Mouse (Mus musculus): ENCODE measurements around the gene Ccdc9.
"Not testable (repeated sequence)": the region's sequence is repeated elsewhere in the genome, so short reads cannot be mapped to it uniquely, and the experiment has no call there.

The Ccdc9 gene

GRCm38 (mm10) chr7:16308555-16309317 lies 22.1 kb upstream of the Ccdc9 start:
- peak; percentile 41 for DNase-seq (ENCODE audit: low read depth, low spot score)

GRCm38 (mm10) chr7:16308093-16308492 lies 21.5 kb upstream of the Ccdc9 start, which contains the start of gene Bbc3:
Bbc3 (plus strand) TSS chr7:16308393.
- not testable (repeated sequence) for DNase-seq (ENCODE audit: low read depth, low spot score)

GRCm38 (mm10) chr7:16307141-16307540 lies 20.5 kb upstream of the Ccdc9 start:
- DNase-seq (ENCODE audit: low read depth, low spot score), result not testable (repeated sequence)

- peak; percentile 85 for DNase-seq (ENCODE audit: low read depth, low spot score)
Measured at GRCm38 (mm10) chr7:16299419-16300035, 12.9 kb upstream of the Ccdc9 start.

DNA sequence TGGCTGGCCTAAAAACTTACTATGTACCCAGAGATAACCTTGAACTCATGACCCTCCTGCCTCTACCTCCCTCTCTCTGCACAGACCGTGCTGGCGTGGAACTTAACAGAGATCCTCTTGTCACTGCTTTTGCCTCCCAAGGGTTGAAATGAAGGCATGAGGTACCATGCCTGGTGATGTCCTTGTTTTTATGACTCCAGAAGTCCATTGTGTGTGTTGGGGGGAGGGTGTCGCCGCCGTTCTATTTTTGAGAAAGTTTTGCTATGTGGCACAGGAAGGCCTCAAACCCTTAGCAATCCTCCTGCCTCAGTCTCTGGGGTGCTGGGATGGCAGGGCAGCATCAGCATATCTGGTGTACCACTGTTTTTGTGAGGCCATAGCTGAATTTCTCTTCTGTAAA lies 12.3 kb upstream of the Ccdc9 start:
- DNase-seq (ENCODE audit: low read depth, low spot score), result no peak

GRCm38 (mm10) chr7:16297616-16298015 lies 11.0 kb upstream of the Ccdc9 start:
- no peak for DNase-seq (ENCODE audit: low read depth, low spot score)

- DNase-seq (ENCODE audit: low read depth, low spot score), result peak; percentile 95
Measured at GRCm38 (mm10) chr7:16296766-16297390, 10.3 kb upstream of the Ccdc9 start.

DNA sequence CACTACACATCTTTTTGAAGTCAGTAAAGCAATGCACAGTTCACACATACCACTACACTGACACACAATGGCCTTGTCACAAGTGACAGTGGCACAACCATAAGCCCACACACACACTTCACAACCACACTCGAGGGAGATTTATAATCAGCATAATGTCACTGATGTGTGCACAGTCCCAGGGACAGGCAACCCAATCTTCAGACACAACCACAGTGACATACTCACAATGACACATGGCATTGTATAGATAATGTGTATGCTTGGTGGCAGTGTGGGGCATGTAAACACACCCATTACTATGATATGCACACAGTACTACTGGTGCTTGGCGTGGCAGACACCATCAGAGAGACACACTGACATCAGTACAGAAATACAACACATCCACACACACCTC lies 9.6 kb upstream of the Ccdc9 start:
- DNase-seq (ENCODE audit: low read depth, low spot score), result peak; percentile 47

DNA sequence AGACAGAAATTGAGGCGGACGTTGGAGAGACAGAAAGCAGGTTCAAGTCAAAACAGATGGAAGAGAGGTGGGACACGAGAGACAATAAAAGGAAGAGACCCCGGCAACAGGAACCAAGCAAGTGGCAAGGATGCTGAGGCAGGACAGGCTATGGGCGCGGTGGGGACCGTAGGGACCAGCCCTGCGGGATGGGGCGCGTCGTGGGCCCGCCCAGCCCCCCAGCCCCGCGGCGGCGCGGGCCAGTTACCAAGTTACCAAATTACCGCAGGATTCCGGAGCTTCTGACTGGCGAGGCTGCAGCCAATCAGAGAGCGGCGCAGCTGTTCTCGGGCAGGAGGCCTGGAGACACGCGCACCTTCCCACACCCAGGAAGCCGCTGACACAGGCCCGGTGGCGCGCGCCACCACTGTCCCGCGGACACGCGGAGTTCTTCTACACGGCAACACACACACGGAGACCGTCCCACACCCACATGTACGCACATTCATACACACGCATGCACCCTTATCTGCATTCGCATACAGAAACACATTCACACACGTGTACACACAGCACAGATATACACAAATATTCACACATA lies 8.8 kb upstream of the Ccdc9 start:
- DNase-seq (ENCODE audit: low read depth, low spot score), result peak; percentile 95

DNA sequence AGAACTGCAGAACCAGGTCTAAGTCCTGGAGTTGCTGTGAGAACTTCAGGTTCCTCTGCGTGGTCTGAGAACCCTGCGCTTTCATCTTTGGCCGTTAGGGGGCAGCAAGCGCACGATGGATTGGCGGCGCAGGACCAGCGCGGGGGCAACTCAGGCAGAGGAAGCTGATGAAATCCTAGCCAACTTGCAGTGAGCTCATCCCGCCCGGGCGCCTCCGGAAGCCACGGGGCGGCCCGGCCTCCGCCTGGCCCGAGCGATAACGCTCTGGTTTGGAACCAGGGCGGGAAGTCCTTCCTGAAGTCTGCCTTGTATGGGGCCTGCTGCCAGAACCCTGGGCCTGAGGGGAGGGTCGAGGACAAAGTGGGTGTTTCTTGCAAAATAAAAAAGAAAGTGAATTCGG lies 8.2 kb upstream of the Ccdc9 start:
- DNase-seq (ENCODE audit: low read depth, low spot score), result peak; percentile 94

GRCm38 (mm10) chr7:16294346-16294745 lies 7.8 kb upstream of the Ccdc9 start:
- DNase-seq (ENCODE audit: low read depth, low spot score), result peak; percentile 74

DNA sequence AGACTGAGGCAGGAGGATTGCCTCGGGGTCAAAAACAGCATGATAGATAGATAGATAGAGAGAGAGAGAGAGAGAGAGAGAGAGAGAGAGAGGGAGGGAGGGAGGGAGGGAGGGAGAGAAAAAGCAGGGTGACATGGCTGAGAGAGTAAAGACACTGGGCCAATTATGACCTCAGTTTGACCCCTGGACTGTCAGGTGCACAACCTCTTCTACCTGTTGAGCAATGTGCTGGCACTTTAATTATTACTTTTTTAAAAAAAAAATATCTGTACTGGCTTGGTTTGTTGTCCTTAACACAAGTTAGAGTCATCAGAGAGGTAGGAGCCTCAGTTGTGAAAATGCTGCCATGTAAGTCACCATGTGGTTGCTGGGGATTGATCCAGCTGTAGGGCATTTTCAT lies 1.2 kb upstream of the Ccdc9 start:
- DNase-seq (ENCODE audit: low read depth, low spot score), result no peak

DNA sequence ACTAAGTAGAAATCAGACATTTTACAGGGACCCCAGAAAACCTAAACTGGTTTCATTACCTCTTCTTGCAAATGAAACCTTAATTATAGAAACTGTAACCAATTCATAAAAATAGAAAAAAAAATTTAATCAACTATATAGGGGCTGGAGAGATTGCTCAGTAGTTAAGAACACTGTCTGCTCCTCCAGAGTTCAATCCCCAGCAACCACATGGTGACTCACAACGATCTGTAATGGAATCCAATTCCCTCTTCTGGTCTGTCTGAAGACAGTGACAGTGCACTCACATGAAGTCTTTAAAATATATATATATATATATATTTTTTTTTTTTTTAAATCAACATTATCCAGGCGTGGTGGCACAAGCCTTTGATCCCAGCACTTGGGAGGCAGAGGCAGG lies 421 bp upstream of the Ccdc9 start:
- DNase-seq (ENCODE audit: low read depth, low spot score), result no peak

DNA sequence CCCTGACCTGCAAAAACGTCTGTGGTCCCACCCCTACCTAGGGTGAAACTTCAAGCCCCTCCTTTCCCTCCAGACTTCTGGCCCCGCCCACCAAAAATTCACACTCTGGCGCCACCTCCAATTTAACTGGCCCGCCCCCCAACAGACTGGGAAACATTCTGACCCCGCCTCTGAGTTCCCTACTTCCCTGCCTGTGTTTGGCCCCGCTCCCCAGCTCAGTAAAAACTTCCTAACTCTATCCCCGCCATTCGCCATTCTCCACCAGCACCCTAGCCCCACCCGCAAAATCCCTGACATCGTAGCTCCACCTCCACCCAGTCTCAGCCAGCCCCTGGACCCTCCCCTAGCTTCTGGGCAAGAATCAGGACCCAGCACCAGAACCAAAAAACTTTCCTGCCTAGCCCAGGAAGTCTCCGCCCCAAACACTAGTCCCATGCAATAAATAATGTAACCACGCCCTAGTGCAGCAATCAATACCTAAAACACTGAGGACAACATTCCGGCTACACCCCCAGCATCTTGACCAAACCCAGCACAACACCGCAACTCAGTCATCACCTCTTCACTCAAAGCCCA lies 1.1 kb downstream of the Ccdc9 start:
- DNase-seq (ENCODE audit: low read depth, low spot score), result peak; percentile 73

GRCm38 (mm10) chr7:16284904-16285303 lies 1.7 kb downstream of the Ccdc9 start:
- DNase-seq (ENCODE audit: low read depth, low spot score), result no peak

- no peak for DNase-seq (ENCODE audit: low read depth, low spot score)
Measured at GRCm38 (mm10) chr7:16284001-16284400, 2.6 kb downstream of the Ccdc9 start.

DNA sequence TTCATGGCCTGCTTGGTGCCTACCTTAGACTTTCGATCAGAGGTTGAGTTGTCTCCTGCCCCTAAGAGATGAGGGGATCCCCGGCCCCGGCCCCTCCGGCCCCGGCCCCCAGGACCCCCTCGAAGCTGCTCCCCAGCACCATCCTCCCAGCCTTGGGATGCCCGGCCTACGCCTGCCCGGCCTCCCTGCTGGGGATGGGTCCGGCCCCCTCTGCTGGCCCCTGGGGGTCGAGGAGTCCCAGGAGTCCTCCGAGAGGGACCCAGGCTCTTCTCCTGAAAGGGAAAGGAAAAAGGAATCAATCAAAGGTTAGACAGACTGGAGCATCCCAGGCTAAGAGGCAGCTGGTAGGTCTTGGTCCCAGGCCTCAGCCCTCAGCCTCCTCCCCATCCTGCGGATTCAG lies 4.3 kb downstream of the Ccdc9 start:
- no peak for DNase-seq (ENCODE audit: low read depth, low spot score)

DNA sequence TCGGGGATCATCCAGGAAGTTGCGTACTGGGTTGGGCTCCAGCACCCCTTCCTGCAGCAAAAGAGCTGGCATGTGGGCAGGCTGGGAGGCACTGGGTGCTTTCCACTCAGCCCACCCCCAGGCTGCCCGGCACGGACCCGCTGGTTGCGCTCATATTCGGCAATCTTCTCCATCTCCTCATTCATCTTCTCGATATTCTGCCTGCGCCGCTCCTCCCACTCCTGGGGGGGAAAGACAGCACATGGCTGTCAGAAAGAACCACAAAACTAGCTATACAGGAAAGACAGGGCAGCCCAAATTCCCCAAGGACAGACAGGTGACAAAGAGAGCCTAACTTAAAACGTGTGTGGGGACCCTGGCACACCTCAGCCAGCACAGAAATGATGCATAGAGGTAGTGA lies 5.9 kb downstream of the Ccdc9 start:
- no peak for DNase-seq (ENCODE audit: low read depth, low spot score)

DNA sequence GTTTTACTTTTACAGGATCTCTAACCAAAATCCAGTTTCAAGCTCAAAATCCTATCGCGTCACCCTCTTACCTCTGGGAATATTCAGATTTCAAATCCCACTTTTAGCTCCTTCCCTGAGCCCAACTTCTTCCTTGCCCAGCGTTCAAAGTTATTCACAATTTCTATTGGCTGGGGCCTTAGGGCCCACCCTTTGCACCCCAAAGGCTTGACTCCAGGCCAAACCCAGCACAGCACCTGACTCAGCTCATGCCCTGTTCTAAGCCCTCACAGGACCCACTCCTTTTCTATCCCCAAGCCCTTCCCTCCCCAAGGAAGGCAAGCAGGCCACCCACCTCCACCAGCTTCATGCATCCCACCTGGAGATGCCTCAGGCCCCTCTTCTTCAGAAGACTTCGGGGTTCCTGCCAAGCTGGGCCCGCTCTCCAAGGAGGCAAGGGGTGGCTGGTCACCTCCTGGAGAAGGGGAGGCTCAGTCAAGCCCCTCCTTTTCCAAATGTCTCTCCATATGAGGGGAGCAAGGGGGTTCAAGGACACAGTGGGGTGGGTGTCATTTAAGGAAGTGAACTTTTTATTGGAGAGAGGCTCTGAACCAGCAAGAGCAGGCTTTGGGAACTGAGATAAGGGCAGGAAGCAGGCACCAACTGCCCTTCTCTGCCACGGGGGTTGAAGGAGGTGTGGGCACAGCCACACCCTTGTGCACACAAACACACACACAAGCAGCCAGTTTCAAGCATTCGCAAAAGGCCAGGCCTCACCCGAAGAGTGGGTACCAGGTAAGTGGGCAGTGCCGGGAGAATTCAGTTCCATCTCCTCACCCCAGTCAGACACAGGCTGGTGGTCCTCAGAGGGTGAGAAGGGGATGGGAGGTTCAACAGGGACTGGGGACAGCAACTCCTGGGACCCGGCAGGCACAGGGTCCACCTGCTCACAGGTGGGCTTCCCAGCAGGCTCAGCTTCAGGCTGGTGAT lies 11.4 kb downstream of the Ccdc9 start:
- DNase-seq (ENCODE audit: low read depth, low spot score), result no peak

- DNase-seq (ENCODE audit: low read depth, low spot score), result peak; percentile 93
Measured at GRCm38 (mm10) chr7:16273766-16274140, 12.8 kb downstream of the Ccdc9 start.
